Mouse (Mus musculus) ES-E14 (cell line): ENCODE data around the gene Aagab.

Experiments
- ZC3H11A ChIP-seq: IDR thresholded peaks from 2 replicates; pipeline ENCODE4 v1.6.1; 2012; ENCODE audit warnings: low read depth, mild to moderate bottlenecking, inconsistent platforms, low read length, borderline replicate concordance
- ZNF384 ChIP-seq: IDR thresholded peaks from 2 replicates; pipeline ENCODE4 v1.6.1; 2012; ENCODE audit warnings: low read depth, low read length, inconsistent platforms

- TF ChIP-seq ZC3H11A (no peak), ZNF384 (no peak)
Measured at GRCm38 (mm10) chr9:63572874-63573273, 29.6 kb upstream of the Aagab start.
